Mouse (Mus musculus): ENCODE measurements around the gene Plpp1. TPM values are rescaled to one million over a fixed set of nuclear protein-coding genes. Genes with fewer than 3 reads are reported as not detected.

The Plpp1 gene
- polyA plus RNA-seq, 1 experiment: 10.1 TPM

DNA sequence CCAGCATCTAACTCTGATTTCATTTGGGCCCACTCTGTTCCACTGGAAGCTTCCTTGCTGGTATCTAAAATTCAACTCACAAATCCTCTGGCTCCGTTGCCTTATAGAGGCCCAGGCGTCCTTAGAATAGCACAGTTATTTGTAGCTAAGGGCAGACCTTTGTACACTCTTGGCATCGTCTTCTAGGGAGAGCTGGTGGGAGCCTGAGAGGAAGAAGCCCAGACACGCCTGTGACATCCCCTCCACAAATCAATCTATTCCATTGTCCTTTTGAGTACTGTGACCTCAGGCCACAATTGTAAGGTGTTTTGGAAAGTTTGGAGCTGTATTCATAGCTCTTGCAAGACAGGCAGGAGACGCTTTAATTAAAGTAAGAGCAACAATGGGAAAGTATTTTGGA lies 36.0 kb upstream of the Plpp1 start:
- no peak overlapping the region for H3K4me3 ChIP-seq (ENCODE audit: insufficient read depth, low read depth, low read length)
- peak overlapping the region; percentile 97 for H3K27ac ChIP-seq (replicated peaks; ENCODE audit: low read depth, low read length)
- H3K4me1 ChIP-seq (ENCODE audit: control insufficient read depth, insufficient read depth, insufficient read length, low read length): peaks cover 33% of the 10 kb centered on the region

DNA sequence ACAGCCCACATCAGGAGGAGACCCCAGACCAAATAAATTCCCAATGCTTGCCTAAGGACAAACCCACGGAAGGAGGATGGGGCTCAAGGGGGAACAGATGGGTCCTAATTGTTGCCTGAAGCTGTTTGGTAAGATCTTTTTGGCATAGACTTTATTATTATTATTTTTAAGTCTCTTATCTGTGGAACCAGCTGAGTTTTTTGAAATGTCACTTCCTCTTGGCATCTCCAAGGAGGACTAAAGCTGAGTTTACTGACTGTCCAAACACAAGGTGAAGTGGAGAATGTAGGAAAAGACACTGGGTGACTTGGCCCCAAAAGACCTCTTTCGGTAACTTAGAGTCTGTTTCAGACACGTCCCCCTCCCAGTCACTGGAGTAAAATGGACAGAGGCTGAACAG lies 34.9 kb upstream of the Plpp1 start:
- Histone ChIP-seq H3K4me1 (ENCODE audit: control insufficient read depth, insufficient read depth, insufficient read length, low read length) (peaks cover 30% of the 10 kb centered on the region), H3K27ac (replicated peaks; ENCODE audit: low read depth, low read length) (peak overlapping the region; percentile 97)

DNA sequence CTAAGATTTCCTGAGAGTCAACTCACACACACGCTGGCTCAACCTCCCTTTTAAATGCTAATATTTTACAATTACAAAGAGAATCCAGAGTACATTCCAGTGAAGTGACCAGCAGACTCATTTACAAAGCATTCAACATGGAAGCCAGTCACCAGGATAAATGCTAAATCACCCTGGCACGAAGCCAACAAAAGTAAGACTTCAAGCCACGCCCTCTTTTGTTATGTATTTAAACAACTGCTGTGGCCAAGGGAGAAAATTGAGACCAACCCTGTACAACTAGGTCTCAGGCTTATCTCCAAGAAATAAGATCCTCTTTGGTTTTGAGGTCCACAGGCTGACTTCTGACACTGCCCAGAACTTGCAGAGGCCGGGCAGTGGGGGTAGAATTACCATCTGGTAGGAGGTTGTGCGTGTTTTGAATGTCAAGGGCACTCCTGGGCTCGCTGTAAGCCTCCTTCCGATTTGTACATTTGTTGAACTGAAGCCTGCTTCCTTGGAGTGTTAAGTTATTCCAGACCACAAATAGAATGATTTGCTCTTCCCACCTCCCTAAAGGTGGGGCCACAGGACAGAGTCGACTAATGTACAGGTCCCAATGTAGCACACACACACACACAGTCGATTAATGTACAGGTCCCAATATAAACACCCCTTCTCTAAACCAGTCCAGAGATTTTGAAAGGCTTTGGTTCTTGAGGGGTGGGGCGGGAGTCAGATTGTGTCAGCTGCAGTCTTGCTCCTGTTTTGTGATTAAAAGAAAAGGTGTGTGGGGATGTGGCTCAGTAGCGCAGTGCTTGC lies 29.9 kb upstream of the Plpp1 start:
- Histone ChIP-seq H3K4me3 (ENCODE audit: insufficient read depth, low read depth, low read length) (no peak overlapping the region), H3K4me1 (ENCODE audit: control insufficient read depth, insufficient read depth, insufficient read length, low read length) (peaks cover 17% of the 10 kb centered on the region; the same call in 1 of the 2 replicates), H3K27ac (replicated peaks; ENCODE audit: low read depth, low read length) (peak overlapping the region; percentile 81)

More for the DNA sequence above, 34.9 kb upstream of the Plpp1 start:
- H3K4me3 ChIP-seq (ENCODE audit: insufficient read depth, low read depth, low read length): no peak overlapping the region

DNA sequence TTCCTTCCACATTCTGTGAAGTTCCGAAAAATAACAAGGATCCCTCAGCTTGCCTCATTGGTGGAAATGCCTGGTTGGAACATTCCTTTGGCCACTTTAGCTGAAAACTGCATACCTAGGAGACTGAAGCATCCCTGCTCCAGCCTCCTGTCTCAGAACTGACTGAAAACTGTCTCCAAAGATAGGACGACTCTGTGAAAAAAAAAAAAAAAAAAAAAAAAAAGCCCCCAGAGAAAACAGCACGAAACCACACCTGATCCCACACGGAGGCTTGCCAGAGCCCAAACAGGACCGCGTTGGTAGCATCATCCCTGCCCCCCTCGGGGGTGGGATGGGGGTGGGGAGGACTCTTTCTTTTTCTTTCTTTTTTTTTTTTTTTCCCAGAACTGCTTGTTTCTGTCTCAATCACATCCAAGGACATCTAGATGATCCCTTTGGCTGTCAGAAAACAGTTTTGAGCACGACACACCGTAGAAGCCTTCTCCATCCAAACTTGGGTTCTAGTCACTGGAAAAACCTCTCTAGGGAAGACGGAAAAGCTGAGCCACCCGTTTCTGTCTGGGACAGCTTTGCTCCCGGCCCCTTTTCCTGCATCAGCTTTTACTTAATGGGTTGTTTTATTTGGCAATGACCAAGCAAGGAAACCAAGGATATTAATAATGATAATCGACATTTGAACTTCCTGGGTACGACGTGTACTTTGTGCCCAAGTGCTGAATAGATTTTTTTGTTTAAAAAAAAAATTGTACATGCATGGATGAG lies 29.0 kb upstream of the Plpp1 start:
- Histone ChIP-seq H3K4me1 (ENCODE audit: control insufficient read depth, insufficient read depth, insufficient read length, low read length) (peaks cover 19% of the 10 kb centered on the region; the same call in 1 of the 2 replicates), H3K4me3 (ENCODE audit: insufficient read depth, low read depth, low read length) (no peak overlapping the region), H3K27ac (replicated peaks; ENCODE audit: low read depth, low read length) (peak overlapping the region; percentile 81)

DNA sequence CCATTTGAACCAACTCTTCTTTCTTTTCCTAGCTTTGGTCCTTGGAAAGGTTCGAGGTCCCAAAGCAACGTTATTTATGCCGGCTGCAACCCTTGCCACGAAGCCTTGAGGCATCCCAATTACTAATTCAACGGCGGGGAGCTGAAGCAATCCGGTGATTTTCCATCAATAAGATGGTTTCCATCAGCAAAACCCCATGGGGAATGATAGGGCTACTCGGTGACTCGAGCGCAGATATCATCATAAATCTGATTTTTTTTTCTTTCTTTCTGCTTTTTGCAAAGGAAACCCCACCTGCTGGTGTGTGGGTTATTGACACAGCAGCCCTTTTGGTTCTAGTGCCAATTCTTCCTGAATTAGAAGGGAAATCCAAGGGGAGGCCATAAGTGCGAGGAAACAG lies 28.3 kb upstream of the Plpp1 start:
- Histone ChIP-seq H3K27ac (replicated peaks; ENCODE audit: low read depth, low read length) (peak overlapping the region; percentile 79), H3K4me3 (ENCODE audit: insufficient read depth, low read depth, low read length) (no peak overlapping the region), H3K4me1 (ENCODE audit: control insufficient read depth, insufficient read depth, insufficient read length, low read length) (peaks cover 19% of the 10 kb centered on the region; the same call in 1 of the 2 replicates)

DNA sequence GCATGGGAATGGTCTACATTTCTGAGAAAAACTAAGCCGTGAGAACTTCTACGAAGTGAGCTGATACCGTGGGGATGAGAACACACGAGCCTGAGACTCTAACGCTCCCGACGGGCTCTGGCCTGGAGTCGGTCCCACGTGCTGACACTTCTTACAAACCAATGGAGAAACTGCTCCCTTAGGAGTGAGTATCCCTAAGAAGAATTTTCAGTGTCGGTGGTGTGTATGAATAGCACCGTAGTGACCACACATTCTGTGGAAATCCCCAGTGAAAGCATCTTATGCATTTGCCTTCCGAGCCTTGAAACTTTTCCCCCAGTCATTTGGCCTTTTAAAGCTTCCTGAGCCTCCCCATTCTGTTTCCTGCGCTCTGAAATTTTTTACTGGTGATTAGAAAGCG lies 27.7 kb upstream of the Plpp1 start:
- Histone ChIP-seq H3K4me3 (ENCODE audit: insufficient read depth, low read depth, low read length) (no peak overlapping the region), H3K4me1 (ENCODE audit: control insufficient read depth, insufficient read depth, insufficient read length, low read length) (peaks cover 19% of the 10 kb centered on the region; the same call in 1 of the 2 replicates), H3K27ac (replicated peaks; ENCODE audit: low read depth, low read length) (peak overlapping the region; percentile 79)

DNA sequence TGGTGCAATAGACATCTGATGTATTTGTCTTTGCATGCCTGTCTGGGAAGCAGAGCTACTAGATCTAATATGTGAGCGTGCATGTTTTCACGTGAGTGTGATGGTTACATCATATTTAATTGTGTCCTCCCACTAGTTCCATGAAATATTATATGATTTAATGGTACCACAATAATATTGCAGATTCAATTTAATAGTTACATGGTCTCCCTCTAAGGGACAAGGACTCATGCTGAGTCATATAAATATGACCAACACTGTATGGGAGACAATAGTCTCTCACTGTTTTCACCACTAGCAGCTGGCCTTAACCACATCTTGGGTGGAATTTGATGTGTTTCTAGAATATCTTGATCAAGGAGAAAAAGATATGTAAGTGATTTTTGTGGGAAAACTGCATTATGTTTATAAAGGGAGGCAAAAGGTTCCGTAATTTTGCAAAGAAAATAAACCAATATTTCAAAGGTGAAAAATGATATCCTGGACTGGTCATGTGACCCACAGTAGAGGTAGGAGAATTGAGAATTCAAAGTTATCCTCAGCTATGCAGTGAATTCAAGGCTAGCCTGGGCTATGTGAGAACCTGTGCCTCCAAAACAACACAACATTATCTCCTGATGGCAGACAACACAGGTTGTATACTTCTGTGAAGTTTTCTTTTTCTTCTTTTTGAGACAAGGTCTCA lies 26.5 kb upstream of the Plpp1 start:
- Histone ChIP-seq H3K27ac (replicated peaks; ENCODE audit: low read depth, low read length) (no peak overlapping the region), H3K4me3 (ENCODE audit: insufficient read depth, low read depth, low read length) (no peak overlapping the region), H3K4me1 (ENCODE audit: control insufficient read depth, insufficient read depth, insufficient read length, low read length) (peaks cover 19% of the 10 kb centered on the region; the same call in 1 of the 2 replicates)

DNA sequence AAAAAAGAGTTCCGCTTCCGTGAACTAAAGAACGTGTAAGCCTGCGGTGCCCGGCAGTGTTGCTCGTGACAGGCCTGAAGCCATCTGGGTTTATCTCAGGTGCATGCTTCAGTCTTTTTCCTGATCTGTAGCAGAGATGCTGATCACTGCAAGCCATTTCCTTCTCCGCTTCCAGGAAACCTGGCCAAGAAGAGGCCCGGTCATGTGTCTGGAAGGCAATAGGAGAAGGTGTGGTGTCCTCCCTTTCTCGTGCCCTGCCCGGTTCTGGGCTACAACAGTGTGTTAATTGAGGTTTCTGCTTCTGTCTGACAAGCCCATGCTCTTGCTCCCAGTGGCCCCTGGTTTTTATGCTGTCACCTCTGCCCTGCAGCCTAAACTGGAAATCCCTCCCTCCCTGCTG lies 24.7 kb upstream of the Plpp1 start:
- Histone ChIP-seq H3K4me3 (ENCODE audit: insufficient read depth, low read depth, low read length) (no peak overlapping the region), H3K4me1 (ENCODE audit: control insufficient read depth, insufficient read depth, insufficient read length, low read length) (peaks cover 23% of the 10 kb centered on the region; the same call in 1 of the 2 replicates), H3K27ac (replicated peaks; ENCODE audit: low read depth, low read length) (peak overlapping the region; percentile 44)

DNA sequence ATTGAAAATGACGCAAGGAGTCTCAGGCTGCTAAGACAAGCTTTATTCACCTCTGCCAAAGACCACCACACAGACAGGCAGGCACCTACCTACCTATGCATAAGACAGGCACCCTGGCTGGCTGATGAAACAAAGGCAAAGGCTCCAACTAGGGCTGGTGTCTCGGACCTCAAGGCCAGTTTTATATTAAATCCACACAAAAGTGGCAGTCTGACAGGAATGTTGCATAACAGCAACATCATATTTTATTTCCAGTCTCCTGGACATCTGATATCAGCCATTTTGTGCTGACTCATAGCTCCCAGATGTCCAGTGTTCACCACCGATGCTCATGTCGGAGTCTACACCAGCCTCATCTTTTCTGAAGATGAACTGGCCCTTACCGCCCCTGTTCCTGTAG lies 22.2 kb upstream of the Plpp1 start:
- peaks cover 17% of the 10 kb centered on the region; the same call in 1 of the 2 replicates for H3K4me1 ChIP-seq (ENCODE audit: control insufficient read depth, insufficient read depth, insufficient read length, low read length)
- no peak overlapping the region for H3K4me3 ChIP-seq (ENCODE audit: insufficient read depth, low read depth, low read length)
- no peak overlapping the region for H3K27ac ChIP-seq (replicated peaks; ENCODE audit: low read depth, low read length)

DNA sequence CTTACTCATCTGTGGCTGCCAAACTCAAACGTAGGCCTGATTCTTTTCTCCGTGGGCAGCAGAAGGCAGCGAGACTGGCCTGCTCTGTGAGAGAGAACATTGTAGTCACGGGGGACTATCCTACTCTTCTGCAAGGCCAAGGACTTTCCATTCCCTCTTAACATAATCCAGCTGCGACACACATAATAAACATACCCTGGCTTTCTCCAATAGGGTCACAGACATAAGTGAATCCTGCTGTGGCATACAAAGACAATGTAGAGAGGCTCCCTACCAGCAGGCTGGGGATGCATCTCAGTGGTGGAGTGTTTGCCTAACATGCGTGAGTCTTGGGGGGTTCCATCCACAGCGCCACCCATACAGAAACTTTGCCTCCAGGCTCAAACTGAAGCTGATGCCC lies 15.3 kb upstream of the Plpp1 start:
- Histone ChIP-seq H3K4me1 (ENCODE audit: control insufficient read depth, insufficient read depth, insufficient read length, low read length) (peaks cover 10% of the 10 kb centered on the region; the same call in 1 of the 2 replicates), H3K4me3 (ENCODE audit: insufficient read depth, low read depth, low read length) (no peak overlapping the region), H3K27ac (replicated peaks; ENCODE audit: low read depth, low read length) (no peak overlapping the region)

DNA sequence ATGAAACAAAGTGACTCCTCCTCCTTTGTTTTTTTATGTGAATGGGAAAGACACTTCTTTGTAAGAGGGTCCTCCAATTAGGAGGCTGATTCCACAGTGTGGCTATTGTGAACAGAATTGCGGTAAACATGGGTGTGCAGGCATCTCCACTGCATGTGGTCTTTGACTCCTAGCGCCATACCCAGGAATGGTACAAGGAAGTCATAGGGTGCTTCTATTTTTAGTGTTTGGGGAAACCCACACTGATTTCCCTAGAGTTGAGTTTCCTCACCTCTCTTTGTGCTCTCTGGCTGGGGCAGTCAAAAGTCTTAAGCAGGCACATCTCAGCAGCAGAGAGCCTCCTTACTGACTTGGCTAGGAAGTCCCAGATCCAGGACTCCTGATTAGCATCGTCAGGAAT lies 14.4 kb upstream of the Plpp1 start:
- Histone ChIP-seq H3K27ac (replicated peaks; ENCODE audit: low read depth, low read length) (no peak overlapping the region), H3K4me1 (ENCODE audit: control insufficient read depth, insufficient read depth, insufficient read length, low read length) (peaks cover 5% of the 10 kb centered on the region; the same call in 1 of the 2 replicates), H3K4me3 (ENCODE audit: insufficient read depth, low read depth, low read length) (no peak overlapping the region)

DNA sequence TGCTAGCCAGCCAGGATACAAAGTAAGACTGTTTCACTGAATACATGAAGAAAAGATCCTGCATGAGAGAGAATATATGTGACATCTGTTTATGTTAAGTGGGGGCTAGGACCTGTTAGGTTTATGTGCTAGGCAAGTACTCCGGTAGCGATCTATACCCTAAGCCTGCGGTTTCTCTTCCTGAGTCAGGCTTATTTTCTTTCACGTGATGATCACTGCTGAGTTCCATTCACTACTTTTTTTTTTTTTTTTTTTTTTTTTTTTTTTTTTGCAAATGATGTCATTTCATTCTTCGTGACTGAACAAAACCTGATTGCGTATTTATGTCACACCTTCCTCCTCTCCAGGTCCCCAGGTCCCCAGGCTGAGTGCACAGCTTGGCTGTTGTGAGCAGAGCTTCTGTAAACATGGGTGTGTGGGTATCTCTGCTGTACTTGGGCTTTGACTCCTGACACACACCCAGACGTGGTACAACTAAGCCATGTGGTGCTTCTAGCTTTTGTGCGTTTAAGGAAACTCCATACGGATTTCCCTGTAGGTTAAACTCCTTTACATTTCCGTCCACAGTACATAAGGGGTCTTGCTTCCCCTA lies 13.6 kb upstream of the Plpp1 start:
- Histone ChIP-seq H3K27ac (replicated peaks; ENCODE audit: low read depth, low read length) (no peak overlapping the region), H3K4me1 (ENCODE audit: control insufficient read depth, insufficient read depth, insufficient read length, low read length) (peaks cover 4% of the 10 kb centered on the region; the same call in 1 of the 2 replicates), H3K4me3 (ENCODE audit: insufficient read depth, low read depth, low read length) (no peak overlapping the region)

DNA sequence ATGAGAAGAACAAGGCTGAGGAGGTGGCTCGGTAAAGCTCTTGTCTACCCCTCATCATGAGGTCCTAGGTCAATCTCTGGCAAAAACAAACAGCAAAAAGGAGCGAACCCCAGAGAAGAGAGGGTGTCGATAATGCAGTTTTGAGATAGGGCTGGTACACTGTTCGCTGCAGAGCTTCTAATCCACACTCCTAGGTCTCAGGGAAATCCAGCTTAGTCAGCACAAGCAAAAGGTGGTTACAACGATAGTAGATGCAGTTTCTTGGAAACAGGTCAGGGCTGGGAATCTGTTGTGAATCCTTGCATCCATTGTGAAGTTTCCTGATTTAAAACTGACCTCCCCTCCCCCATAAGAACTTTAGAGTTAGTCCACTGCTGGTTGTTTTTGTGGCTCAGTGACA lies 9.8 kb upstream of the Plpp1 start:
- H3K4me1 ChIP-seq (ENCODE audit: control insufficient read depth, insufficient read depth, insufficient read length, low read length): peaks cover 4% of the 10 kb centered on the region; the same call in 1 of the 2 replicates
- no peak overlapping the region for H3K27ac ChIP-seq (replicated peaks; ENCODE audit: low read depth, low read length)
- no peak overlapping the region for H3K4me3 ChIP-seq (ENCODE audit: insufficient read depth, low read depth, low read length)

DNA sequence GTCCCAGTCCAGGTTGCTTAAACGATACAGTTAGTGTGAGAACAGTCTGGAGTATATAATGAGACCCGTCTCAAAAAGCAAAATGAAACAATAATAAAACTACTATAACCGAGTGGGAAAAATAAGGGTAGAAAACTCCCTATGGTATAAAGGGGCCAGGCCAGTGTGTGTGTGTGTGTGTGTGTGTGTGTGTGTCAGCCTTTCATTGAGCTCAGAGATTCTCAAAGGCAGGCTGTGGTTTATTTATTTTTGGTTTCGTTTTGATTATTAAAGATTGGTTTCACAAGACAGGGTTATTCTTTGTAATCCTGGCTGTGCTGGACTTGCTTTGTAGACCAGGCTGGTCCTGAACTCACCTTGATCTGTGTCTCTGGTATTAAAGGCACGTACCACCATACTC lies 8.7 kb upstream of the Plpp1 start:
- Histone ChIP-seq H3K4me3 (ENCODE audit: insufficient read depth, low read depth, low read length) (no peak overlapping the region), H3K27ac (replicated peaks; ENCODE audit: low read depth, low read length) (no peak overlapping the region), H3K4me1 (ENCODE audit: control insufficient read depth, insufficient read depth, insufficient read length, low read length) (no peaks in the 10 kb centered on the region)
